Mouse (Mus musculus) CH12.LX (cell line): ENCODE data around the gene Drg1. TPM values are rescaled to one million over a fixed set of nuclear protein-coding genes. Genes with fewer than 3 reads are reported as not detected.

Experiments used
- DNase-seq: peaks from one replicate; pipeline ENCODE4 v3.0.0-alpha.2; 2013; ENCODE audit errors: extremely low read depth
- H3K27ac ChIP-seq: 2 replicates; pipeline ENCODE4 v1.5.1; 2012; ENCODE audit warnings: low read depth, mild to moderate bottlenecking, control low read depth, moderate library complexity; ENCODE audit not compliant: insufficient read depth
- H3K27me3 ChIP-seq: replicated peaks from 2 replicates; pipeline ENCODE3; 2012; ENCODE audit warnings: inconsistent platforms
- H3K36me3 ChIP-seq, 2 experiments: replicated peaks in 1 of 2; 2 replicates each; pipeline versions ENCODE3 to v1.6.1; 2012; ENCODE audit warnings: inconsistent platforms in 1 of 2, low read length in 1 of 2, mild to moderate bottlenecking in 1 of 2, mixed read lengths in 1 of 2, moderate library complexity in 1 of 2; ENCODE audit not compliant: control insufficient read depth in 1 of 2, insufficient read depth in 1 of 2
- H3K4me1 ChIP-seq, 2 experiments: 2 replicates each; pipeline ENCODE4 v1.6.1; 2012; ENCODE audit warnings: inconsistent platforms in 1 of 2, moderate library complexity in 1 of 2; ENCODE audit not compliant: insufficient read depth in 2 of 2, control insufficient read depth in 1 of 2
- H3K4me2 ChIP-seq: 2 replicates; pipeline ENCODE4 v1.6.1; 2012; ENCODE audit warnings: low read depth, mild to moderate bottlenecking, control low read depth; ENCODE audit not compliant: poor library complexity, insufficient read depth, severe bottlenecking
- H3K4me3 ChIP-seq, 3 experiments: fragments of 150-350 bp in 1 of 3; sonication (generic) in 1 of 3; replicated peaks in 1 of 3; 2 replicates each; pipeline versions ENCODE3 to v1.5.1; 2011 to 2012; ENCODE audit warnings: low read depth in 2 of 3, low read length in 2 of 3, mild to moderate bottlenecking in 2 of 3, moderate library complexity in 2 of 3, control low read depth in 1 of 3, improper control_type of control experiment in 1 of 3, inconsistent platforms in 1 of 3, mixed read lengths in 1 of 3; ENCODE audit not compliant: poor library complexity in 1 of 3
- H3K79me2 ChIP-seq: replicated peaks from 2 replicates; pipeline ENCODE4 v1.6.1; 2012; ENCODE audit warnings: mild to moderate bottlenecking, moderate library complexity; ENCODE audit not compliant: control insufficient read depth, poor library complexity, insufficient read depth, severe bottlenecking; ENCODE audit errors: extremely low read depth
- H3K9ac ChIP-seq: 2 replicates; pipeline ENCODE4 v1.6.1; 2012; ENCODE audit warnings: low read depth, mild to moderate bottlenecking, control low read depth, moderate library complexity; ENCODE audit not compliant: insufficient read depth
- H3K9me3 ChIP-seq: replicated peaks from 2 replicates; pipeline ENCODE3; 2012; ENCODE audit warnings: low read length, inconsistent platforms, mixed read lengths
- CHD1 ChIP-seq: IDR thresholded peaks from 2 replicates; pipeline ENCODE4 v1.6.1; 2012; ENCODE audit warnings: low read depth, low read length, improper control_type of control experiment, inconsistent platforms
- CTCF ChIP-seq, 2 experiments: IDR thresholded peaks in 1 of 2; conservative IDR thresholded peaks in 1 of 2; 2 replicates each; pipeline ENCODE4 v1.5.1; 2011 to 2012; ENCODE audit warnings: low read depth in 2 of 2, low read length in 2 of 2, improper control_type of control experiment in 1 of 2, inconsistent platforms in 1 of 2, mild to moderate bottlenecking in 1 of 2, moderate library complexity in 1 of 2
- E2F4 ChIP-seq: IDR thresholded peaks from 2 replicates; pipeline ENCODE4 v1.6.1; 2011; ENCODE audit warnings: low read depth, low read length, improper control_type of control experiment; ENCODE audit not compliant: insufficient replicate concordance
- ETS1 ChIP-seq: conservative IDR thresholded peaks from 2 replicates; pipeline ENCODE4 v1.6.1; 2012; ENCODE audit warnings: low read depth, mild to moderate bottlenecking, inconsistent platforms, low read length, improper control_type of control experiment, moderate library complexity
- JUN ChIP-seq: IDR thresholded peaks from 2 replicates; pipeline ENCODE4 v1.6.1; 2011; ENCODE audit warnings: low read depth, mild to moderate bottlenecking, low read length, improper control_type of control experiment, moderate library complexity; ENCODE audit not compliant: insufficient read depth
- JUND ChIP-seq: conservative IDR thresholded peaks from 2 replicates; pipeline ENCODE4 v1.6.1; 2011; ENCODE audit warnings: low read depth, low read length, improper control_type of control experiment
- MAFK ChIP-seq: IDR thresholded peaks from 2 replicates; pipeline ENCODE4 v1.6.1; 2011; ENCODE audit warnings: low read length, improper control_type of control experiment; ENCODE audit not compliant: insufficient replicate concordance
- MAZ ChIP-seq: IDR thresholded peaks from 2 replicates; pipeline ENCODE4 v1.6.1; 2012; ENCODE audit warnings: low read depth, mild to moderate bottlenecking, inconsistent platforms, low read length, improper control_type of control experiment, moderate library complexity
- MYC ChIP-seq: IDR thresholded peaks from 2 replicates; pipeline ENCODE4 v1.6.1; 2011; ENCODE audit warnings: low read depth, mild to moderate bottlenecking, improper control_type of control experiment, low read length
- RCOR1 ChIP-seq: conservative IDR thresholded peaks from 2 replicates; pipeline ENCODE4 v1.6.1; 2012; ENCODE audit warnings: low read depth, mild to moderate bottlenecking, inconsistent platforms, low read length, improper control_type of control experiment
- SMC3 ChIP-seq: IDR thresholded peaks from 2 replicates; pipeline ENCODE4 v1.6.1; 2011; ENCODE audit warnings: low read depth, low read length, improper control_type of control experiment
- TBP ChIP-seq: conservative IDR thresholded peaks from 2 replicates; pipeline ENCODE4 v1.6.1; 2011; ENCODE audit warnings: low read depth, low read length, improper control_type of control experiment
- TCF12 ChIP-seq: IDR thresholded peaks from 2 replicates; pipeline ENCODE4 v1.6.1; 2014; ENCODE audit warnings: low read depth, mild to moderate bottlenecking, inconsistent platforms, low read length, improper control_type of control experiment
- USF1 ChIP-seq: IDR thresholded peaks from 2 replicates; pipeline ENCODE4 v1.6.1; 2014; ENCODE audit warnings: low read depth, mild to moderate bottlenecking, inconsistent platforms, low read length, improper control_type of control experiment
- USF2 ChIP-seq: conservative IDR thresholded peaks from 2 replicates; pipeline ENCODE4 v1.6.1; 2011; ENCODE audit warnings: low read depth, low read length, improper control_type of control experiment
- ZC3H11A ChIP-seq: IDR thresholded peaks from 2 replicates; pipeline ENCODE4 v1.6.1; 2012; ENCODE audit warnings: low read depth, mild to moderate bottlenecking, inconsistent platforms, low read length, improper control_type of control experiment
- ZKSCAN1 ChIP-seq: IDR thresholded peaks from 2 replicates; pipeline ENCODE4 v1.6.1; 2012; ENCODE audit warnings: low read depth, inconsistent platforms, low read length, improper control_type of control experiment, borderline replicate concordance
- ZNF384 ChIP-seq: IDR thresholded peaks from 2 replicates; pipeline ENCODE4 v1.6.1; 2012; ENCODE audit warnings: low read depth, low read length, improper control_type of control experiment, inconsistent platforms
- dilution Hi-C: fragments of 300-500 bp; cut with MboI; formaldehyde crosslinking; loops from 2 replicates; pipeline ENCODE4 v1.14.3; 2020; ENCODE audit warnings: low sequenced_read_pairs; ENCODE audit not compliant: extremely low pct_unique_long_range_greater_than_20kb, extremely low pct_ligation_motif_present
- in situ Hi-C: fragments of 300-500 bp; cut with MboI; formaldehyde crosslinking; loops from 3 replicates; pipeline ENCODE4 v1.14.3; 2019; ENCODE audit warnings: low sequenced_read_pairs, low pct_ligation_motif_present, low pct_unique_long_range_greater_than_20kb, mixed read lengths
- polyA plus RNA-seq: library from polyadenylated mRNA; unstranded; fragments of >175 nt; gene quantifications from 2 replicates; pipeline ENCODE4 v1.2.1, GENCODE M21; 2012; ENCODE audit warnings: low read depth; ENCODE audit not compliant: insufficient read length
- total RNA-seq, 2 experiments: library from RNA; depleted of rRNA; stranded (reverse); fragments of 300-350 nt in 1 of 2; fragments of >200 nt in 1 of 2; gene quantifications; 2 replicates each; pipeline ENCODE4 v1.2.3; 2012 to 2014

Drg1 gene
- total and polyA plus RNA-seq, 3 experiments = 158 to 480 (median 249) TPM

DNA sequence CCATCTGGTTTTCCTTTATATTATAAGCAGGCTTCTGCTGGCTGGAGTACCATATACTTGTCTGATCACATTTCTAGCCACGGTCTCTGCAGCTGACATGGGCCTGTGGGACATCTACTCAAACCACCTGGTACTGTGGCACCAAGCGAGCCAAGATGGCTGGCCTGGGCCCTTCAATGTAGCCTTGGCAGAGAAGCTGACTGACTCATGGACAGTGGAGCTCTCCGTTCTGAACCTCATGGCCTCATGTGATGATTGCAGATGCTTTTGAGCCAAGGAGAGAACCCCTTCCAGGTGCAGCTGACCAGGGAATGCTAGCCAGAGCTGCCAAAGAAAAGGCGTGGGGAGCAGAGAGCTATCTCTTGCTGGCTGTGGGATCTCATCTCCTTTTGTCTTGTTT is 39.6 kb upstream of the Drg1 start:
- Histone ChIP-seq H3K9ac (no peak overlapping the region), H3K36me3 (peaks cover 66 to 95% of the 10 kb centered on the region in 2 experiments), H3K4me2 (no peak overlapping the region), H3K4me1 (peaks cover 8 to 41% of the 10 kb centered on the region in 2 experiments; a peak in 3 of 4 replicates), H3K9me3 (no peaks in the 10 kb centered on the region), H3K27ac (no peak overlapping the region)
- dilution Hi-C loops = no loop called here
- no peak for TF ChIP-seq TBP
- TF ChIP-seq E2F4 = no peak
- no peak for TF ChIP-seq USF2
- no peak for TF ChIP-seq MYC
- TF ChIP-seq SMC3 = no peak
- no peak for TF ChIP-seq ZC3H11A
- TF ChIP-seq CHD1 = no peak
- TF ChIP-seq MAFK = no peak
- TF ChIP-seq JUND = no peak
- TF ChIP-seq RCOR1 = no peak
- TF ChIP-seq CTCF (conservative IDR thresholded peaks at IDR 0.05 in 1 of 2, IDR thresholded peaks at IDR 0.05 in 1 of 2; ENCODE audit: low read depth in 2 of 2, low read length in 2 of 2) = no peak
- TF ChIP-seq MAZ = no peak
- no peak for TF ChIP-seq ZNF384
- no peak for TF ChIP-seq TCF12
- no peak for TF ChIP-seq JUN
- no peak for TF ChIP-seq ZKSCAN1
- TF ChIP-seq USF1 = no peak
- TF ChIP-seq, all 38 proteins: peak for 0
- H3K4me3 ChIP-seq = no peak overlapping the region
- no peak for DNase-seq
- in situ Hi-C loops = no loop called here
- no peaks in the 10 kb centered on the region for H3K27me3 ChIP-seq
- H3K79me2 ChIP-seq = no peaks in the 10 kb centered on the region

DNA sequence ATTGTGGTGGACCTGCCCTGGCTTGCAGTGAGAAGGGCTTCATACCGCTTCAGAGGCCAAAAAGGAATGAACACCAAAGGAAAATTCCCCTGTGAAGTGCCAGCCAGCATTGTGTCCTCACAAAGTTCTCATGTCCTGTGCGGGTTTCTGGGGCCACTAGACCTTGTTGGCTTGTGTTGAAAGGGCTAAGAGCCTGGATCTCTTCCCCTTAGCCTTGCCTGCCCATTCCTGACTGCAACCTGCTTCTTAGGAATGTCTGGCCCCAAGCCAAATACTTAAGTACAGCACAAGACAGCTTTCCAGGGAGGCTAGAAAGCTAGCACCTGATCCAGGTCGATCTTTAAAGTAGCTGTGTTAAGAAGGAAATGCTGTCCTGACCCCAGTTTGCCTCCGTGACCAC is 36.6 kb upstream of the Drg1 start:
- no peak for DNase-seq
- TF ChIP-seq ETS1 = no peak
- H3K36me3 ChIP-seq = peaks cover 73 to 94% of the 10 kb centered on the region in 2 experiments
- in situ Hi-C loops = no loop called here
- H3K4me2 ChIP-seq = no peak overlapping the region
- no peak overlapping the region for H3K27ac ChIP-seq
- no peak overlapping the region for H3K9ac ChIP-seq
- no peaks in the 10 kb centered on the region for H3K27me3 ChIP-seq
- dilution Hi-C loops = no loop called here
- H3K4me3 ChIP-seq = no peak overlapping the region
- no peaks in the 10 kb centered on the region for H3K79me2 ChIP-seq
- no peaks in the 10 kb centered on the region for H3K9me3 ChIP-seq
- peaks cover 7 to 23% of the 10 kb centered on the region in 2 experiments; a peak in 3 of 4 replicates for H3K4me1 ChIP-seq
